8 mouse cellular contexts compared by ENCODE assay signal in genomic region chr3:136670360-136671131, GRCm38 (mm10). TPM values are rescaled to one million over a fixed set of nuclear protein-coding genes. Genes with fewer than 3 reads are reported as not detected.
DNase-seq lines count a peak whose midpoint lies in the region; ATAC-seq and TF ChIP-seq lines count a peak whose summit lies in the region.

No protein-coding gene starts in this region.

- in situ Hi-C loops in Patski (cut with MboI; ENCODE audit: low pct_unique_long_range_greater_than_20kb): loop anchor here (5.0 to 25.0 kb wide), 8 partner anchors 204 to 1082 kb away; no protein-coding TSS in a partner anchor

- ATAC-seq in Patski: peak; percentile 34
- peak; percentile 60 for ATAC-seq in hindbrain, embryonic 16.5 days
- peak; percentile 2 for ATAC-seq in megakaryocyte, adult 5-6 weeks (ENCODE audit: poor library complexity, severe bottlenecking)

- peak overlapping the region; percentile 98 for H3K9ac ChIP-seq in hindbrain, embryonic 16.5 days (ENCODE audit: low read depth, low read length)

- no peaks in the 10 kb centered on the region for H3K27me3 ChIP-seq in Patski
- H3K27me3 ChIP-seq in hindbrain, embryonic 16.5 days (replicated peaks; ENCODE audit: control insufficient read depth, insufficient read depth, low read length): no peaks in the 10 kb centered on the region

- POLR2A ChIA-PET in Patski (lab: Charles Lee): interaction anchor here (0.7 to 1.3 kb wide), 3 partner anchors 37 to 596 kb away, joined by 3 read pairs; no protein-coding TSS in a partner anchor

- peak overlapping the region; percentile 98 for H3K27ac ChIP-seq in hindbrain, embryonic 16.5 days (ENCODE audit: low read depth, low read length)

- H3K4me2 ChIP-seq in hindbrain, embryonic 16.5 days (ENCODE audit: low read length): peak overlapping the region; percentile 58

- WGBS in hindbrain, embryonic 16.5 days: 1% methylated on average over 55 of the region's 92 CpGs

- no peak for DNase-seq in Patski (ENCODE audit: low read depth, low spot score)
- DNase-seq in cerebellum, postnatal 10 days: peak; percentile 87 to 88
- DNase-seq in gastrocnemius, adult 18-20 months (ENCODE audit: low spot score): peak; percentile 59
- DNase-seq in left cerebral cortex, adult 8-10 months (ENCODE audit: low spot score in 2 of 2): peak; percentile 48 to 60
- DNase-seq in right cerebral cortex, adult 2 months (ENCODE audit: low spot score in 2 of 2): peak; percentile 66 to 75
- DNase-seq in urinary bladder, postnatal 10 days (ENCODE audit: low spot score): peak; percentile 26

- peaks cover 18% of the 10 kb centered on the region for H3K4me1 ChIP-seq in hindbrain, embryonic 16.5 days (ENCODE audit: control insufficient read depth, insufficient read depth, low read depth, low read length)

- H3K9me3 ChIP-seq in hindbrain, embryonic 16.5 days (ENCODE audit: control insufficient read depth, low read length): no peaks in the 10 kb centered on the region

- H3K4me3 ChIP-seq in hindbrain, embryonic 16.5 days (ENCODE audit: low read length): peak overlapping the region; percentile 90

- H3K36me3 ChIP-seq in hindbrain, embryonic 16.5 days (ENCODE audit: control insufficient read depth, insufficient read depth, low read length): no peaks in the 10 kb centered on the region

- TF ChIP-seq CTCF in Patski (IDR thresholded peaks at IDR 0.05): no peak

- CTCF ChIA-PET in Patski (lab: Charles Lee): interaction anchor here (0.7 to 2.3 kb wide), 3 partner anchors 12 to 747 kb away, joined by 3 to 9 read pairs (median 3); no protein-coding TSS in a partner anchor

RNA-seq across cellular contexts. Expression of gene Ppp3ca, which starts 0.6 kb away (rescaled TPM):
- polyA plus RNA-seq in Patski (2021): 92.2 TPM
- total RNA-seq in gastrocnemius, adult 18-20 months (2021): 100 to 1,000 TPM; 160 to 203 TPM
- 154 TPM in 2 replicates for polyA plus RNA-seq in hindbrain, embryonic 16.5 days (2015; fragmentation: Nextera tagmentation; extraction: Ambion mirVana)
- total RNA-seq in left cerebral cortex, adult 8-10 months (2022): 100 to 1,000 TPM; 870 to 989 (median 929) TPM
- total RNA-seq in megakaryocyte, adult 5-6 weeks (2015): 82.1 and 85.1 TPM in 2 replicates
- 82.1 and 83.1 TPM in 2 replicates for total RNA-seq in megakaryocyte, adult 5-6 weeks (2017)

Comparison
In these comparisons a context has a peak if more than half of its experiments do, and no peak if none do; other contexts are left out.
1. ATAC-seq: peak in every context shown above with its lines; median percentile 60 in hindbrain, embryonic 16.5 days; 34 in Patski; 2 in megakaryocyte, adult 5-6 weeks.
2. RNA of gene Ppp3ca, which starts 0.6 kb away (total RNA-seq): 870 to 989 TPM in left cerebral cortex, adult 8-10 months; 160 to 203 TPM in gastrocnemius, adult 18-20 months and 82.1 to 85.1 TPM in megakaryocyte, adult 5-6 weeks; every median in the first group is over 4 times any median in the second.